Mouse (Mus musculus) A20 (cell line): ENCODE measurements around the gene H2al1a.
"Not testable (repeated sequence)": the region's sequence is repeated elsewhere in the genome, so short reads cannot be mapped to it uniquely, and the experiment has no call there.

Experiments used
- DNase-seq: peaks from one replicate; pipeline ENCODE4 v3.0.0-alpha.2; 2011; ENCODE audit warnings: low read depth, low spot score

The H2al1a gene

DNA sequence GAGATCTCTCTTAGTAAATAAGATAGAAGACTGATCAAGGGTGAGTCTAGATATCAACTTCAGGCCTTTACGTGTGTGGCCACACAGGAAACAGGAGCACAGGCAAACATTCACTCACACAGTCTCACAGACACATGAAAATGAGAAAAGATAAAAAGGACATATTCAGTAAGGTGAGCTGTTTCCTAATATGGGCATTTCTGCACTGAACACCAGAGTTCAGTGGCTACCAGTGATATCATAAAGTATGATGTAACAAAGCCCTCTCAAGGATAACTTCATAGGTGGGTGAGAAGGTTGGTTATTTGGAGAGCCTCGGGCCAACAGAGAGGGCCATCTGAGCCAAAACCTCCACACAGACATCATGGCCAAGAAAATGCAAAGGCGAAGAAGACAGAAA is at the start of gene H2al1a:
Gene H2al1a, plus strand, starts transcription at position 301 of the 400 bp plus-strand sequence.
- DNase-seq, result not testable (repeated sequence)

DNA sequence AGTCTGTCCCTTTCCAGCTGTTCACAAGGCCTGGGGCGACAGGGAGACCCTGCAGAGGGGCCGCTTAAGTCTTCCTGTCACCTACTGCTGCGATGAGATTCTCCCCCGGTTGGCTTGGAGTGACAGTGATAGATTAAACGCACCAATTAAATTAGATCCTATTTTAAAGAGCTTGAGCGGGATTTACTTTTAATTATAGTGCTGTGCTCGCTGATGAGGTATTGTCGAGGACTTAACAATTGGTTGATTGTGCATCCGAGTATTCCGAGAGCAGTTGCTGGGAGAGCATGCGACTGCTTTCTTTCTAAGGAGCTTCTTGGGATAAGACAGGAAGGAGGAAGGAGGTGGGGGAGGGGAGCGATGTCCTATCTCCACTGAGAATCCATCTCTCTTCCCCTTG is 48.9 kb upstream of the H2al1a start:
- DNase-seq, result no peak

GRCm38 (mm10) chrX:11254062-11254461 is 45.0 kb upstream of the H2al1a start:
- DNase-seq, result no peak

- no peak for DNase-seq
Measured at GRCm38 (mm10) chrX:11254521-11255207, 44.4 kb upstream of the H2al1a start.

DNA sequence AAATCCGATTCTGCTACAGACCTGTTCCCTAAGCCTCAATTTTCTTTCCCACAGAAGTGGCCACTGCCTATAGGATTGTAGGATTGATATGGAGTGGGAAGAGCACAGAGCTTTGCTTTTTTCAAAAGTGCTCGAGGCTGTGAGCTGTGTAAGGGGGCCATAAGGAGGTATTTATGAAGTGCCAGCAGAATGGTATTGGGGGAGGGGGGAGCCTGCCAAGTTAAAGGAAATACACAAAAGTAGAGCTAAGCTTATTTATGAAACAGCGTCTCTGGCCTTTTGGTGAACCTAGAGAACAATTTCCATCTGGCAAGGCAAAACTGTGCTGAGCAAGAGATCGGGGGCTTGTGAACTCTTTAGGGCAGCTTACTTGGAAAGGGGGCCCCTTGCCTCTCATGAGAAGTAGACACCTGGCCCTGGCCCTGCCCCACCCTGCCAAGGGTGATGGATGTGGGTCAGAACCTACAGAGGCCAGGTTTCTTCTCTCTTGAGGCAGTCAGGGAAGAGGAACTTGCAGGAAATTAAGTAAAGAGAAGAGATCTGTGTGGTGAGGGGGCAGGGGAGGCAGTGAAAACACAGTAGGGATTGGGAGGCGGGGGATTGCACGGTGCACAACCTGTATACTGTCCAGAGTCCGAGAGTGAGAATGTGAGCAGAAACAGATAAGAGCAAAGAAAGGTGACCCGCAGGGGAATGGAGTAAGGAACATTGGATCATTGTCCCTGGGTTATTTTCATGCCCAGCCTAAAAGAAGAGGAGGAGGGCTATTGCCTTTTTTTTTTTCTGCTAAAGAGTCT is 43.3 kb upstream of the H2al1a start:
- DNase-seq, result no peak

DNA sequence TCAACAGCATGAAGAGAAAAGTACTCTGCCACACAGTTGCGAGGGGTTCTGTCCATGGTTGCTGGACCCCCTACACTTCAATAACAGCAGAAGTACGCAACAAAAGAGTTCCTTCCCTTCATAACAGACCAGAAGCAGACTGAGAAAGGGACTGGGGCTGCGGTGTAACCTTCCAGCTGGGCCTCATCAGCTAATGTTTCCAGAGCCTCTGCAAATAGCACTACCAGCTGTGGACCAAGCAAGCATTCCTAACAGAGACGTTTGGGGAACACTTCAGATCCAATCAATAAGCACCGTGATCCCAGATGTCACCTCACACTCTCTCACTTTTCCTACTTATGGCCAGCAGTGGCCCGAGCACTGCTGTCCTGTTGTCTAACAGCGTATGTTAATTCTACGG is 34.1 kb upstream of the H2al1a start:
- no peak for DNase-seq

DNA sequence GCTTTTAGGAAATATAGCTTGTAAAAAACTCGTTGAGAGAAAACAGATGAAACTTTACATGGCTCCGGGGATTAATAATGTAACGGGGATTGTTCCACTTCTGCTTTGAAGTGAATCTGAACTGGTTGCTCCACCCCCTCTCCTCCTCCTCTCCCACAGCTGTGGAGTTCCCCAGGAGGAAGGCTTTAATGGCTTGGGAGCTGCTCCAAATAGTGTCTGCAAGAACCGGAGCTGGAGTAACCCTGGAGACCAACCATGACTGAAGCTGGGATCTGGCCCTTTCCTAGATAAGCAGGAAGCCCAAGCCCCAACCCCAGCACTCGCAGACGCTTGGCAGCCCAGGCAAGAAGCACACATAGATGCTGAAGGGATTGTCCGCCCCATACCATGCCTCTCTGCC is 31.3 kb upstream of the H2al1a start:
- DNase-seq, result no peak

GRCm38 (mm10) chrX:11269074-11269473 is 30.0 kb upstream of the H2al1a start:
- DNase-seq, result no peak

DNA sequence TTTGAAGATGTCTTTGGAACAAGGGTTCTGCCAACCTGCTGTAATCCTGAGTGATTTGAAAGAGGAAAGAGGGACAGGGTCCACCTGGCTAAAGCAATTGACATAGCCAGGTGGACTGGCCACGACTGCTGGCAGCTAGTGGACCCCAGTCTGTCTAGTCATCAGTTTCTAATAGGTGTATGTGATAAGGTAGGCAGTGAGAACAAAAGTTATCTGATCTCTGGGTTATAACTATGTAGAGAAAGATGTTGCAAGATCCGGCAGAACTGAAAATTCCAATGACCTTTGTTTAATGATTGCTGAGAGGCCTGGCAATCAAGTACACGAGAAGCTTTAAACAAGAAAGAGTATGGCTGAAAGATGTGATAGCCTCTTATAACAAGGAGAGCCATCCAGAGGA is 25.9 kb upstream of the H2al1a start:
- DNase-seq, result no peak

DNA sequence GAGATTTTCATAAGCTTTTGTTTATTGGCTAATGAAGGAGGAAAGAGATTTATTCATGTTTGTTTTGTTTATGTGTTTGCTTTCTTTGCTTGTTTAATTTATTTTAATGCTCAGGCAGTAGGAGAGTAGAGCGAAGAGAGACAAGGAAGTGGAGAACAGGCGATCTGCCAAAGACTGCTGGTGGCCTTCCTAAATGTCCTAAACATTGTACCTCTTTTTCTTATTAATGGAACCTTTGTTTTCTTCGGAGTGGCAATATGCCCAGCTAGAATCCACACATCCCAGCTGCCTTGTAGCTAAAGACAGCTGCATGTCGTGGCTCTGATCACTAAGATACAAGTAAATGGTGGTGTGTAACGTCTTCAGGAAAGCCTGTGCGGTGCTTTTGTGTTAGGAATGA is 22.0 kb upstream of the H2al1a start:
- DNase-seq, result no peak

GRCm38 (mm10) chrX:11280741-11281140 is 18.3 kb upstream of the H2al1a start:
- DNase-seq, result no peak

DNA sequence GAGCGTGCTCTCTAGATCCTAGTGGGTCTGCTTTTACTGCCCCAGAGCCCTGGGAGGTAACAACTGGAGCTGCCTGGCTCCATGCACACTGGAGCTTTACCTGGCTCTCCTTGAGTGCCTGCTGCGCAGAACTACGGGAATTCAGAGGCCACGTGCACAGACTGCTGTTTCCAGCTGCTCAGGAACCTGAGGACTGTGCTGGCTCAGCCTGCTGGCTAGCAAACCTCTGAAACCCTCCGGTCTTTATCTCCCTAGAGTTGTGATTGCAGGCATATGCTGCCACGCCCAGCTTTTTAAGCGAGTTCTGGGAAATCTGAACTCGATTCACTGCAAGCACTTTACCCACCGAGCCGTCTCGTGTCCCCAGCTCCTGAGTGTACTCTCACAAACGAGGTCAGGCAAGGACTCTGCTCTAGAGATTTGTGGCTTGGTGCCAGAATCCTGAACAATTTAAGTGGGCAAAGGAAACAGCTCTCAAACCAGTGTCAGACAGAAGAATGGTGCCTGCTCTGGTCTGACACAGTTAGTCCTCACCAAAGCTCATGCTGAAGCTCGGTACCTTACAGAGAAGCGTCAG is 10.7 kb upstream of the H2al1a start:
- DNase-seq, result no peak

- DNase-seq, result no peak
Measured at GRCm38 (mm10) chrX:11289244-11289643, 9.8 kb upstream of the H2al1a start.

- not testable (repeated sequence) for DNase-seq
Measured at GRCm38 (mm10) chrX:11302132-11302531, 3.1 kb downstream of the H2al1a start, which contains the start of gene H2al1b. Gene H2al1b, plus strand, starts transcription at chrX:11302432.

- not testable (repeated sequence) for DNase-seq
Measured at GRCm38 (mm10) chrX:11305355-11305754, 6.3 kb downstream of the H2al1a start, which contains the start of gene H2al1c. Gene H2al1c, plus strand, starts transcription at chrX:11305655.

DNA sequence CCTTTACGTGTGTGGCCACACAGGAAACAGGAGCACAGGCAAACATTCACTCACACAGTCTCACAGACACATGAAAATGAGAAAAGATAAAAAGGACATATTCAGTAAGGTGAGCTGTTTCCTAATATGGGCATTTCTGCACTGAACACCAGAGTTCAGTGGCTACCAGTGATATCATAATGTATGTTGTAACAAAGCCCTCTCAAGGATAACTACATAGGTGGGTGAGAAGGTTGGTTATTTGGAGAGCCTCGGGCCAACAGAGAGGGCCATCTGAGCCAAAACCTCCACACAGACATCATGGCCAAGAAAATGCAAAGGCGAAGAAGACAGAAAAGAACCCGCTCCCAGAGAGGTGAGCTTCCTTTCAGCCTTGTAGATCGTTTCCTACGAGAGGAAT is 9.5 kb downstream of the H2al1a start, which contains the start of gene H2al1d:
Gene H2al1d, plus strand, starts transcription at position 301 of the 400 bp plus-strand sequence.
- not testable (repeated sequence) for DNase-seq

GRCm38 (mm10) chrX:11311634-11312033 is 12.6 kb downstream of the H2al1a start, which contains the start of gene H2al1e:
Gene H2al1e, plus strand, starts transcription at chrX:11311934.
- not testable (repeated sequence) for DNase-seq

GRCm38 (mm10) chrX:11314858-11315257 is 15.8 kb downstream of the H2al1a start, which contains the start of gene H2al1f:
Gene H2al1f, plus strand, starts transcription at chrX:11315158.
- not testable (repeated sequence) for DNase-seq

- DNase-seq, result not testable (repeated sequence)
Measured at GRCm38 (mm10) chrX:11317956-11318355, 18.9 kb downstream of the H2al1a start, which contains the start of gene H2al1g. Gene H2al1g, plus strand, starts transcription at chrX:11318256.

DNA sequence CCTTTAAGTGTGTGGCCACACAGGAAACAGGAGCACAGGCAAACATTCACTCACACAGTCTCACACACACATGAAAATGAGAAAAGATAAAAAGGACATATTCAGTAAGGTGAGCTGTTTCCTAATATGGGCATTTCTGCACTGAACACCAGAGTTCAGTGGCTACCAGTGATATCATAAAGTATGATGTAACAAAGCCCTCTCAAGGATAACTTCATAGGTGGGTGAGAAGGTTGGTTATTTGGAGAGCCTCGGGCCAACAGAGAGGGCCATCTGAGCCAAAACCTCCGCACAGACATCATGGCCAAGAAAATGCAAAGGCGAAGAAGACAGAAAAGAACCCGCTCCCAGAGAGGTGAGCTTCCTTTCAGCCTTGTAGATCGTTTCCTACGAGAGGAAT is 22.1 kb downstream of the H2al1a start, which contains the start of gene H2al1h:
Gene H2al1h, plus strand, starts transcription at position 301 of the 400 bp plus-strand sequence.
- not testable (repeated sequence) for DNase-seq

DNA sequence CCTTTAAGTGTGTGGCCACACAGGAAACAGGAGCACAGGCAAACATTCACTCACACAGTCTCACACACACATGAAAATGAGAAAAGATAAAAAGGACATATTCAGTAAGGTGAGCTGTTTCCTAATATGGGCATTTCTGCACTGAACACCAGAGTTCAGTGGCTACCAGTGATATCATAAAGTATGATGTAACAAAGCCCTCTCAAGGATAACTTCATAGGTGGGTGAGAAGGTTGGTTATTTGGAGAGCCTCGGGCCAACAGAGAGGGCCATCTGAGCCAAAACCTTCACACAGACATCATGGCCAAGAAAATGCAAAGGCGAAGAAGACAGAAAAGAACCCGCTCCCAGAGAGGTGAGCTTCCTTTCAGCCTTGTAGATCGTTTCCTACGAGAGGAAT is 25.3 kb downstream of the H2al1a start, which contains the start of gene H2al1i:
Gene H2al1i, plus strand, starts transcription at position 301 of the 400 bp plus-strand sequence.
- DNase-seq, result not testable (repeated sequence)

DNA sequence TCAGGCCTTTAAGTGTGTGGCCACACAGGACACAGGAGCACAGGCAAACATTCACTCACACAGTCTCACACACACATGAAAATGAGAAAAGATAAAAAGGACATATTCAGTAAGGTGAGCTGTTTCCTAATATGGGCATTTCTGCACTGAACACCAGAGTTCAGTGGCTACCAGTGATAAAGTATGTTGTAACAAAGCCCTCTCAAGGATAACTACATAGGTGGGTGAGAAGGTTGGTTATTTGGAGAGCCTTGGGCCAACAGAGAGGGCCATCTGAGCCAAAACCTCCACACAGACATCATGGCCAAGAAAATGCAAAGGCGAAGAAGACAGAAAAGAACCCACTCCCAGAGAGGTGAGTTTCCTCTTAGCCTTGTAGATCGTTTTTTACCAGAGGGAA is 28.5 kb downstream of the H2al1a start, which contains the start of gene H2al1j:
Gene H2al1j, plus strand, starts transcription at position 301 of the 400 bp plus-strand sequence.
- not testable (repeated sequence) for DNase-seq
